Comparison of ENCODE assay signal across 8 mouse cellular contexts in the genomic region with DNA sequence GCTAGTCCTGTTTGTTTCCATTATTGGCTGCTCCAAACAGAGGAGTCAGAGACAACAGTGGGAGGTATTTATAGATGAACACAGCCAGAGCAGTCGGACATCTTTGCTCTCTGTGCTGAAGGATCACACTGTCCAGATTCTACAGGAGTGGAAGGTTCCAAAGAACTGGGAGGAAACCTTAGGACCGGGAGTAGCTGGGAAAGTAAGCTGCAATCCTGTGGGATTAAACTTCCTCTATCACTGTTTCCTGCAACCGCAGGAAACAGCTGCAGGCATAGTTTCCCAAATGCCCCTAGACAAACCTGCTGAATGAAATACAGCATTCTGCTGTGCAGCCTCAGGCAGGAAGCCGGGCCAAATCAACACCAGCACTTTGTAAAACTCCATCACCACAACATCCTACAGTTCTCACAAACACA.
DNase-seq lines count a peak whose midpoint lies in the region; ATAC-seq lines count a peak whose summit lies in the region.

No protein-coding gene starts in this region.

- 0 out of 2 replicates have a peak, but pooled peaks have one; percentile 17 for ATAC-seq in frontal cortex, adult (ENCODE audit: low TSS enrichment)
- ATAC-seq in embryonic facial prominence, embryonic 14.5 days (ENCODE audit: low read depth): no peak
- no peak for ATAC-seq in liver, embryonic 13.5 days (ENCODE audit: low read depth)

- no peak overlapping the region for H3K4me3 ChIP-seq in embryonic facial prominence, embryonic 14.5 days (ENCODE audit: low read depth, low read length)
- no peak overlapping the region for H3K4me3 ChIP-seq in liver, embryonic 13.5 days (replicated peaks)

- no peaks in the 10 kb centered on the region for H3K27me3 ChIP-seq in embryonic facial prominence, embryonic 14.5 days (replicated peaks; ENCODE audit: control insufficient read depth, insufficient read depth, low read length)
- no peaks in the 10 kb centered on the region for H3K27me3 ChIP-seq in liver, embryonic 13.5 days

- H3K9me3 ChIP-seq in embryonic facial prominence, embryonic 14.5 days (ENCODE audit: control insufficient read depth, low read length): no peaks in the 10 kb centered on the region
- H3K9me3 ChIP-seq in liver, embryonic 13.5 days (replicated peaks): no peaks in the 10 kb centered on the region

- DNase-seq in frontal cortex, adult 2 months (ENCODE audit: extremely low spot score in 1 of 2, low spot score in 1 of 2): no peak
- peak; percentile 73 for DNase-seq in embryonic facial prominence, embryonic 14.5 days (ENCODE audit: low spot score)
- peak; percentile 36 to 42 for DNase-seq in heart, postnatal 14 days
- DNase-seq in liver, embryonic 13.5 days: no peak
- no peak for DNase-seq in ovary, adult 18-20 months (ENCODE audit: low spot score)
- DNase-seq in retina, postnatal 1 day: no peak
- DNase-seq in right cerebral cortex, adult 2 months (ENCODE audit: low spot score in 2 of 2): no peak

- peak overlapping the region; percentile 74 for H3K27ac ChIP-seq in embryonic facial prominence, embryonic 14.5 days (replicated peaks; ENCODE audit: low read depth, low read length)
- H3K27ac ChIP-seq in liver, embryonic 13.5 days: 0 out of 2 replicates have a peak overlapping the region, but pooled peaks have one; percentile 35

- peaks cover 20% of the 10 kb centered on the region for H3K4me1 ChIP-seq in embryonic facial prominence, embryonic 14.5 days (ENCODE audit: control insufficient read depth, insufficient read depth, low read length)
- H3K4me1 ChIP-seq in liver, embryonic 13.5 days (replicated peaks): peaks cover 30% of the 10 kb centered on the region

- intact Hi-C loops in heart, postnatal 14 days (cut with DNase I): loop anchor here (5.0 kb wide), 1 partner anchor 77 kb away; no protein-coding TSS in a partner anchor

- H3K36me3 ChIP-seq in embryonic facial prominence, embryonic 14.5 days (ENCODE audit: control insufficient read depth, insufficient read depth, low read length): no peaks in the 10 kb centered on the region
- H3K36me3 ChIP-seq in liver, embryonic 13.5 days: peaks cover 9% of the 10 kb centered on the region

- 11% methylated on average over 4 of the region's 4 CpGs for WGBS in embryonic facial prominence, embryonic 14.5 days
- WGBS in liver, embryonic 13.5 days (ENCODE audit: insufficient replicate concordance): 49% methylated on average over 4 of the region's 4 CpGs

- H3K4me2 ChIP-seq in embryonic facial prominence, embryonic 14.5 days (ENCODE audit: low read depth, low read length): no peak overlapping the region
- no peak overlapping the region for H3K4me2 ChIP-seq in liver, embryonic 13.5 days

- H3K9ac ChIP-seq in embryonic facial prominence, embryonic 14.5 days (ENCODE audit: low read depth, low read length): no peak overlapping the region
- H3K9ac ChIP-seq in liver, embryonic 13.5 days: no peak overlapping the region

Comparison
In these comparisons a context has a peak if more than half of its experiments do, and no peak if none do; other contexts are left out.
1. DNase-seq: peak in embryonic facial prominence, embryonic 14.5 days (single experiment) and heart, postnatal 14 days (2 of 2); none in frontal cortex, adult 2 months (0 of 2), liver, embryonic 13.5 days (single experiment), ovary, adult 18-20 months (single experiment), retina, postnatal 1 day (single experiment) and right cerebral cortex, adult 2 months (0 of 2).